Mouse (Mus musculus): Measurements from ENCODE around the gene Gmpr2. TPM values are rescaled to one million over a fixed set of nuclear protein-coding genes. Genes with fewer than 3 reads are reported as not detected.

Gmpr2 gene
- polyA plus RNA-seq, 1 experiment from 2014 or later = 21.3 TPM

GRCm38 (mm10) chr14:55697226-55697625 is 25.5 kb downstream of the Gmpr2 start:
- Histone ChIP-seq H3K27me3 (replicated peaks; ENCODE audit: control insufficient read depth, insufficient read depth, low read length) (no peaks in the 10 kb centered on the region), H3K9me3 (ENCODE audit: control insufficient read depth) (no peaks in the 10 kb centered on the region), H3K4me2 (replicated peaks; ENCODE audit: low read depth) (no peak overlapping the region), H3K4me1 (replicated peaks; ENCODE audit: control insufficient read depth, insufficient read depth, low read length) (no peaks in the 10 kb centered on the region), H3K4me3 (ENCODE audit: low read depth, low read length) (no peak overlapping the region), H3K9ac (ENCODE audit: low read depth, low read length) (no peak overlapping the region), H3K36me3 (ENCODE audit: control insufficient read depth, insufficient read depth) (no peaks in the 10 kb centered on the region), H3K27ac (ENCODE audit: low read depth, low read length) (no peak overlapping the region)
- no peak for ATAC-seq
- TF ChIP-seq CTCF (IDR thresholded peaks at IDR 0.05; ENCODE audit: low read depth) = no peak
- 77% methylated on average over 4 of the region's 4 CpGs for WGBS

GRCm38 (mm10) chr14:55701131-55701530 is 29.4 kb downstream of the Gmpr2 start:
- no peaks in the 10 kb centered on the region for H3K27me3 ChIP-seq (replicated peaks; ENCODE audit: control insufficient read depth, insufficient read depth, low read length)
- no peaks in the 10 kb centered on the region for H3K4me1 ChIP-seq (replicated peaks; ENCODE audit: control insufficient read depth, insufficient read depth, low read length)
- no peak for ATAC-seq
- no peaks in the 10 kb centered on the region for H3K36me3 ChIP-seq (ENCODE audit: control insufficient read depth, insufficient read depth)
- H3K4me2 ChIP-seq (replicated peaks; ENCODE audit: low read depth) = no peak overlapping the region
- H3K4me3 ChIP-seq (ENCODE audit: low read depth, low read length) = no peak overlapping the region
- H3K9me3 ChIP-seq (ENCODE audit: control insufficient read depth) = no peaks in the 10 kb centered on the region
- no peak overlapping the region for H3K27ac ChIP-seq (ENCODE audit: low read depth, low read length)
- no peak overlapping the region for H3K9ac ChIP-seq (ENCODE audit: low read depth, low read length)
- TF ChIP-seq CTCF (IDR thresholded peaks at IDR 0.05; ENCODE audit: low read depth) = no peak
- 68% methylated on average over 9 of the region's 9 CpGs for WGBS

- no peak for ATAC-seq
- no peaks in the 10 kb centered on the region for H3K36me3 ChIP-seq (ENCODE audit: control insufficient read depth, insufficient read depth)
Observed at GRCm38 (mm10) chr14:55702761-55703160, 31.0 kb downstream of the Gmpr2 start.

GRCm38 (mm10) chr14:55706051-55706600 is 34.4 kb downstream of the Gmpr2 start:
- no peak overlapping the region for H3K4me2 ChIP-seq (replicated peaks; ENCODE audit: low read depth)
- H3K36me3 ChIP-seq (ENCODE audit: control insufficient read depth, insufficient read depth) = no peaks in the 10 kb centered on the region
- no peak overlapping the region for H3K4me3 ChIP-seq (ENCODE audit: low read depth, low read length)
- WGBS = 72% methylated on average over 8 of the region's 8 CpGs
- no peak for ATAC-seq
- no peak for TF ChIP-seq CTCF (IDR thresholded peaks at IDR 0.05; ENCODE audit: low read depth)
- H3K9ac ChIP-seq (ENCODE audit: low read depth, low read length) = no peak overlapping the region
- no peaks in the 10 kb centered on the region for H3K9me3 ChIP-seq (ENCODE audit: control insufficient read depth)
- H3K27ac ChIP-seq (ENCODE audit: low read depth, low read length) = no peak overlapping the region
- no peaks in the 10 kb centered on the region for H3K4me1 ChIP-seq (replicated peaks; ENCODE audit: control insufficient read depth, insufficient read depth, low read length)
- no peaks in the 10 kb centered on the region for H3K27me3 ChIP-seq (replicated peaks; ENCODE audit: control insufficient read depth, insufficient read depth, low read length)

More at GRCm38 (mm10) chr14:55702761-55703160, 31.0 kb downstream of the Gmpr2 start:
- Histone ChIP-seq H3K4me2 (replicated peaks; ENCODE audit: low read depth) (no peak overlapping the region), H3K27me3 (replicated peaks; ENCODE audit: control insufficient read depth, insufficient read depth, low read length) (no peaks in the 10 kb centered on the region), H3K4me3 (ENCODE audit: low read depth, low read length) (no peak overlapping the region), H3K27ac (ENCODE audit: low read depth, low read length) (no peak overlapping the region), H3K4me1 (replicated peaks; ENCODE audit: control insufficient read depth, insufficient read depth, low read length) (no peaks in the 10 kb centered on the region), H3K9me3 (ENCODE audit: control insufficient read depth) (no peaks in the 10 kb centered on the region), H3K9ac (ENCODE audit: low read depth, low read length) (no peak overlapping the region)
- 52% methylated on average over 6 of the region's 6 CpGs for WGBS
- no peak for TF ChIP-seq CTCF (IDR thresholded peaks at IDR 0.05; ENCODE audit: low read depth)

GRCm38 (mm10) chr14:55707397-55707796 is 35.7 kb downstream of the Gmpr2 start:
- no peak for ATAC-seq
- Histone ChIP-seq H3K9ac (ENCODE audit: low read depth, low read length) (no peak overlapping the region), H3K4me2 (replicated peaks; ENCODE audit: low read depth) (no peak overlapping the region), H3K9me3 (ENCODE audit: control insufficient read depth) (no peaks in the 10 kb centered on the region), H3K4me3 (ENCODE audit: low read depth, low read length) (no peak overlapping the region), H3K36me3 (ENCODE audit: control insufficient read depth, insufficient read depth) (no peaks in the 10 kb centered on the region), H3K27me3 (replicated peaks; ENCODE audit: control insufficient read depth, insufficient read depth, low read length) (no peaks in the 10 kb centered on the region), H3K4me1 (replicated peaks; ENCODE audit: control insufficient read depth, insufficient read depth, low read length) (no peaks in the 10 kb centered on the region), H3K27ac (ENCODE audit: low read depth, low read length) (no peak overlapping the region)
- no peak for TF ChIP-seq CTCF (IDR thresholded peaks at IDR 0.05; ENCODE audit: low read depth)
- WGBS = 69% methylated on average over 5 of the region's 5 CpGs

GRCm38 (mm10) chr14:55709509-55709908 is 37.8 kb downstream of the Gmpr2 start:
- Histone ChIP-seq H3K4me3 (ENCODE audit: low read depth, low read length) (no peak overlapping the region), H3K9me3 (ENCODE audit: control insufficient read depth) (no peaks in the 10 kb centered on the region), H3K36me3 (ENCODE audit: control insufficient read depth, insufficient read depth) (no peaks in the 10 kb centered on the region), H3K4me2 (replicated peaks; ENCODE audit: low read depth) (no peak overlapping the region), H3K9ac (ENCODE audit: low read depth, low read length) (no peak overlapping the region), H3K27ac (ENCODE audit: low read depth, low read length) (no peak overlapping the region), H3K27me3 (replicated peaks; ENCODE audit: control insufficient read depth, insufficient read depth, low read length) (no peaks in the 10 kb centered on the region), H3K4me1 (replicated peaks; ENCODE audit: control insufficient read depth, insufficient read depth, low read length) (no peaks in the 10 kb centered on the region; the same call in 1 of the 2 replicates)
- no peak for ATAC-seq
- no peak for TF ChIP-seq CTCF (IDR thresholded peaks at IDR 0.05; ENCODE audit: low read depth)
- WGBS = 93% methylated on average over 4 of the region's 4 CpGs

GRCm38 (mm10) chr14:55711786-55712185 is 40.0 kb downstream of the Gmpr2 start:
- TF ChIP-seq CTCF (IDR thresholded peaks at IDR 0.05; ENCODE audit: low read depth) = 0 out of 2 replicates have a peak, but pooled peaks have one; percentile 23
- Histone ChIP-seq H3K9ac (ENCODE audit: low read depth, low read length) (no peak overlapping the region), H3K27ac (ENCODE audit: low read depth, low read length) (no peak overlapping the region), H3K4me2 (replicated peaks; ENCODE audit: low read depth) (no peak overlapping the region), H3K27me3 (replicated peaks; ENCODE audit: control insufficient read depth, insufficient read depth, low read length) (no peaks in the 10 kb centered on the region), H3K4me3 (ENCODE audit: low read depth, low read length) (no peak overlapping the region), H3K9me3 (ENCODE audit: control insufficient read depth) (no peaks in the 10 kb centered on the region), H3K4me1 (replicated peaks; ENCODE audit: control insufficient read depth, insufficient read depth, low read length) (no peaks in the 10 kb centered on the region; the same call in 1 of the 2 replicates), H3K36me3 (ENCODE audit: control insufficient read depth, insufficient read depth) (peaks cover 6% of the 10 kb centered on the region; the same call in 1 of the 2 replicates)
- WGBS = 89% methylated on average over 7 of the region's 7 CpGs
- no peak for ATAC-seq

Measured in intestine, postnatal 0 days (tissue).